Mouse (Mus musculus): ENCODE results near the gene Eps8l3.
A peak's percentile ranks its signal among the peaks of the same experiment; 100 is the strongest.
"Not testable (repeated sequence)": the region's sequence is repeated elsewhere in the genome, so short reads cannot be mapped to it uniquely, and the experiment has no call there.

Eps8l3 gene

DNA sequence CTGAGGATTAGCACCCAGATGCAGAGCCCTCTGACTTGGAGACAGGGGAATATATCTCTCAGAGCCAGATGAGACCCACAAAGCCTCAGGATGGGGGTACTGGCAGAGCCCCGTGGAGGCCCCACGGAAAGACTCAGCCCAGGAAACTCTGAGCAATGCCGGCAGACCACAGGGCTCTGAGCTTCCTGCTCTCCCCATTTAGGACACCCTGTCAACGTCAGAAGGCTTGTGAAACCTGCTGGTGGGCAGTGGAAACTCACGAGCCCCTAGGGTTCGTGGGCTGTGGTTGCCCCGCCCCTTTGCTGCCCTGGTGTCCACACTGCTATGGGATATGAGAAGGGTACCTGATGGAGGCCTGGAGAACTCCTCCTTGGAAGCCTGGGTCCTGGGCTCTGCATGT, 24.2 kb upstream of the Eps8l3 start:
- DNase-seq (ENCODE audit: low read depth, low spot score) = no peak

DNA sequence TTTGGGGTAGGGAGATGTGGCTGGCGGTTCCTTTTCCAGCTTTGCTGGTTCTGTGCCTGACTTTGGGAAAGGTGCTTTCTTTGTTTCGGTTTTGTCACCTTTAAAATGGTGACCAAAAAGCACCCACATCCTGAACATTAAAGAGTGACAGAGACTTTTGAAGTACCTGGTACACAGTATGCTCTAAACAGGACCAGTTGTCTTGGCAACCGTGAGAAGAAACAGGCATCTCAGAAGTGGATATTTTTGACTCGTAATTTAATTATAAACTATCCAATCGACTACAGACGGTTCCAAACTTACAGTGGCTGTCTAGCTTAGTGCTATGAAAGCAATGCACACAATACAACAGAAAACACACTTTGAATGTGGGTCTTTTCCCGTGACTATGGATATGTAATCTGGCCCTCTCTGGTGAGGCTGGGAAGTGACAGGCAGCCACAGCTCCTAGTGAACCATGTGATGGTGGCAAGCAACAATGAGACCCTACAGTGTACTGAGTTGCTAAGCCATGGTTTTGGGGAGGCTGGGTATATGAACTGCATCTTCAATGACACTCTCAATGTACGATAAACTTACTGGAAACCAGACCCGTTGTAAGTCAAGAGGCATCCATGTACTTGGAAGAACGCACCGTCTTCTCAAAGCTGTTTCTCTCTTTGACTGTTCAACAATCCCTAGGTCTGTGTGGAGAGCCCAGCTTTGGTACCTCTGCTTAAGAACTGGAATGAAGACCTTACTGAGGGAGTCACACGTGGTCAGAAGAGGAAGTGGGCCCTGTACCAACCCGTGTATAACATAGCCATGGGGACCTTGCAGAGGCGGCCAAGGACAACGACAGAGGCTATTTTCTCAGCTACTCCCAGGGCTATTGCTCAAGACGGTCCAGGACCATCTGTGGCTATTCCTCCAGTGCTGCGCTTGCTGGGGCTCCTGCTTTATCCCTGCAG, 23.5 kb upstream of the Eps8l3 start:
- DNase-seq (ENCODE audit: low read depth, low spot score) = peak; percentile 48

DNA sequence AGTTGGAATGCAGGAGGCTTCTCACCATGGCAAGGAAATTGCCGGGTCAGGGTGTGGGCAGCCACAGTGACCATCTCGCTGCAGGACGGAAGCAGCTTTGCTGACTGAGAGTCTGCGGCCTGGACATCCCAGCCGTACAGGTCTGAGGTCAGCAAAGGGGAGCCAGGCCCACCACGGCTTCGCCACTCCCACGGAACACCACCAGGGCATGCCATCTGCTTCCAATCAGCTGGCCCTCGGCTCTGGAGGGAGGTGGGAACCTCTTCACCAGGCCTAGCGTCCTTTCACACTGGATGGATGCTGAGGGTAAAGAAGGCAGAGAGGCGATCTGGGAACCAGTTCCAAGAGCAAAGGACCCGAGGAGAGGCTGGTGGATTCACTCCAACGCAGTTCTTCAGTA, 21.7 kb upstream of the Eps8l3 start:
- DNase-seq (ENCODE audit: low read depth, low spot score) = no peak

DNA sequence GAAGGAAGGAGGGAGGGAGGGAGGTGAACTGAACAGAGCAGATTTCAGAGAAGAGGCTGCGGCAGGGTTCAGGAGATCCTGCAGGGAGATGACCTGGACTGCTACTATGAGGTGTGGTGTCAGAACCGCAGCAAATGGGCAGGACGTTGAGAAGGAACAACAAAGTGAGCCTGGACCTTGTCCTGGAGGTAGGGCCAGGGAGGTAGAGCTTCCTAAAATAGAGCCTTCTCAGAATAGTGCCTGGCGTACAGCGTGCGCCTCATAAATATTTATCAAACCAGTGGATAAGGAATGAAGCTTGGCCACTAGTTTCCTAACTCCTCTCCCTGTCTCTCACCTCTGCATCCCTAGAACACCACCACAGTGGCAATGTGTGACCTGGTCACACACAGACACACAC, 19.4 kb upstream of the Eps8l3 start:
- no peak for DNase-seq (ENCODE audit: low read depth, low spot score)

DNA sequence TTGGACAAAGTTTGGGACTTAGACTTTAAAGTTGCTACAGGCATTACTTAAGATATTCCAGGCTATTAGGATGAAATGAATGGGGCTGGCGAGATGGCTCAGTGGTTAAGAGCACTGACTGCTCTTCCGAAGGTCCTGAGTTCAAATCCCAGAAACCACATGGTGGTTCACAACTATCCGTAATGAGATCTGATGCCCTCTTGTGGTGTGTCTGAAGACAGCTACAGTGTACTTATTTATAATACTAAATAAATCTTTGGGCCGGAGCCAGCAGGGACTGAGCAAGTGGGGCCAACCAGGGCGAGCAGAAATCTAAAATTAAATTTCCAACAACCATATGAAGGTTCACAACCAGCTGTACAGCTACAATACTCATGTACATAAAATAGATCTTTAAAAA, 15.5 kb upstream of the Eps8l3 start:
- not testable (repeated sequence) for DNase-seq (ENCODE audit: low read depth, low spot score)

DNA sequence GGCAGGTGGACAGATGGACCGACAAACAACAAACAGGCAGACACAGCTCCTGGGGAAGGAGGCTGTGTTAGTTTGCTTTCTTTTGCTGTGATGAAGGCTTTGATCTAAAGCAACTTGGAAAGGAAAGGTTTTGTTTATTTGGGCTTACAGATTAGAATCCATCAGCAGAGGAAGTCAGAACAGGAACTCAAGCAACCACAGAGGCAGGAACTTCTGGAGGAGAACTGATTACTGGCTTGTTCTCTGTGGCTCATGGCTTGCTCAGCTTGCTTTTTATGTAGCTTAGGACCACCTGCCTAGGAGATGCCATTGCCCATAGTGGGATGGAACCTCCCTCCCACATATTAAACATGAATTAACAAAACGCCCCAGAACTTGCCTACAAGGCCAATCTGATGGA, 14.6 kb upstream of the Eps8l3 start:
- no peak for DNase-seq (ENCODE audit: low read depth, low spot score)

DNA sequence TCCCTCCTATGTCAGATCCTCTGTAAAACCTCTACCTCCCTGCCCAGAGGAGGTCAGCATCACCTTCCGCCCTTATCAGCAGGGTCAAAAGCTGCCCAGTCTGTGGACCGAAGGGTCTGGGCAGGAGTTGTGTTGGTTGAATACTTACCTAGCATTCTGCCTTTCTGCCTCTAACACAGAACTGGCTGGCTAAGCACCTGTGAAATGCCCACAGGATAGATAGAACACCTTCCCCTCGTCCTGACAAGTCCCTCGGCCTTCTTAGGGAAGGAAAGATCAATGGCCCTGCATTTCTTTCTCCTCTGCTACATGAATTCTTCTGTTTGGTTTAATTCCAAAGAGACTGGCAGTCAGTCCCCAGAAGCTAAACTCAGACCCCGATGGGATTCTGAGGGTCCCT, 13.6 kb upstream of the Eps8l3 start:
- DNase-seq (ENCODE audit: low read depth, low spot score) = no peak

DNA sequence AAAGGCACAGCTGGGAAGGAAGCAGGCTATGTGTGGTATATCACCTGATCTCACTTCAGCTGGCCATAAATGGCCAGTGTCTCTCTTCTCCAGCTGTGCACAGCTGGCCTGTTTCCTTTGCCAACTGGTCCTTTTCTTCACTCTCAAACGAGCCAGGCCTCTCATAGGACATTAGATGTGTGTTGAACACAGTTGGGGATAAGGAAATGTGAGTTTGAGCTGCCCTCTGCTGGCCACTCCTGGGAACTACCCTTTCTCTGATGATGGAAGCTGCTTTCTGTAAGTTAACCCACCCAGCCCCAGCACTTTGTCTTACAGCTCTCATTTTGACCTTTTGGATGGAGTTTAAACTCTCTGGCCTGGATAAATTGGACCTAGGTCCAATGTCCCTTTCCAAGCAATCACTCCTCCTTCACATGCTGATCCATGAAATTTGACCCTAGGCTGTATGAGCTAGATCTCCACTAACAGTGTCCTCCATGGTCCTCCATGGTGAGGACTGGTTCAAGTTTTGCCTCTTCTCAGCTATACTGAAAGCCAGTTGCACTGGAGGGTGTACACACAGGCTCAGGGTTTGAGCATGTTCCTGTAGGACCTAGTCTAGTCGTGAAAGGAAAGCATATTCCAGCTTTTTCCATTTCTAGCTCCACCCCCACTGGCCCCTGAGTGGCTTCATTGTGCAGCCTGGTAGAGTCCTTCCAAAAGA, 13.0 kb upstream of the Eps8l3 start:
- peak; percentile 94 for DNase-seq (ENCODE audit: low read depth, low spot score)

DNA sequence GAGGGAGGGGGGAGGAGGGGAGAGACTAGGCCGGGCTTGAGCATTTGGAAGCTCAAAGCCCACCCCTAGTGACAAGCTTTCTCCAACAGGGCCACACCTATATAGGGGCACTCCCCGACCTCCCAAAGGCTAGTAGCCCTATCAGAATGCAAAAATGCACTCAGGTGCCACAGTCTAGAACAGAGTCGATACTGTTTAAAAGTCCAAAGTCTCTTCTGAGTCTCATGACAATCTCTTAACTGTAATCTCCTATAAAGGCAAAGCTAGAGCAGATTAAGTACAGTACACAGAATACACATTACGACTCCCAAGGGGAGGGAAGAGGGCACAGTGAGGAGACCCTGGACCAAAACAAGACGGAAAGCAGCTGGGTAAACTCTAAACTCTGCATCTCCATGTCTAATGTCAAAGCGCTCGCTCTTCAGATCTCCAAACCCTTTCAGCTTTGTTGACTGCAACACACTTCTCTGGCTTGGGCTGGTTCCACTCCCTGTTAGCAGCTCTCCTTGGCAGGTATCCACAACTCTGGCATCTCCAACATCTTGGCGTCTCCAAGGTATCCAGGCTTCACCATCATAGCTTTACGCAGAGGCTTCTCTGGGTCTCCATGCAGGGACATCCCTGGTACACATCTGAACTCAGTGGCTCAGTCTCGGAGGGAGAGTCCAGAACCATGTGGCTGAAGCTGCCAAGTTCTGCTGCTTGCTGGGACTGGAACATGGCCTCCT, 11.5 kb upstream of the Eps8l3 start:
- no peak for DNase-seq (ENCODE audit: low read depth, low spot score)

DNA sequence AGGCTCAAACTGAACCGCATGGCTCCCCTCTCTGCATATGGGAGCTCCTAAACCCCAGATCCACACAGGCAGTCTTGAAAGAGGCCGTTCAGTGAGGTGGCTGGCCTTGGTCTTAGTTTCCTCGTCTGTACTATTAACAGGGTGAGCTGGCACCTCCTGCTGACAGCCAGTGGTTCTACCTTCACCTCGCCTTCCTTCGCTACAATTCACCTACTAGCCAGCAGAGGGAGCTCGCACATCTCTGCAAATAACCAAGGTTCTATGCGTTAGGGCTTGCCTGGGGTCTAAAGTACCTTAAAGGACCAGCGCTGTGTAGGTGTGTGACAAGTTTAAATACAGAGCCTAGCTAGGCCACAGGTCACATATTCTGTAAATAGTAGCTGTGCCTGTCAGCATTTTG, 9.9 kb upstream of the Eps8l3 start:
- peak; percentile 94 for DNase-seq (ENCODE audit: low read depth, low spot score)

DNA sequence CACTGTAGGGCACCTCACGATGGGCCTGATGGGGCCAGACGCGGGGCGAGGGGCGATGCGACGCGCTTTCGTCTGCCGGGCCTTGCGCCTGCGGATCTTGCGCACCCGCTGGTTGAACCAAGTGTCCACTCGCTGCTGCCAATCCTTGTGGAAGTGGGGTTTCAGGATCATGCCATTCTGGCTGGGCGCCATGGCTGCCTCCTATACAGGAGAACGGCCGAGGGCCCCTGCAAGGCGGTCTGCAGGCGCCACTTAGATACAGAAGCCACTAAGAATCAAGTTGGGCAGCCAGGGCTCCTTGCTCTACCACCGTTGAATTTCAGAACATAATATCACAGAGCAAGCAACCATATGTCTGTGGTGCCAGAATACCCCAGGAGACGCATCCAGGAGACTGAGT, 8.6 kb upstream of the Eps8l3 start:
- DNase-seq (ENCODE audit: low read depth, low spot score) = no peak

DNA sequence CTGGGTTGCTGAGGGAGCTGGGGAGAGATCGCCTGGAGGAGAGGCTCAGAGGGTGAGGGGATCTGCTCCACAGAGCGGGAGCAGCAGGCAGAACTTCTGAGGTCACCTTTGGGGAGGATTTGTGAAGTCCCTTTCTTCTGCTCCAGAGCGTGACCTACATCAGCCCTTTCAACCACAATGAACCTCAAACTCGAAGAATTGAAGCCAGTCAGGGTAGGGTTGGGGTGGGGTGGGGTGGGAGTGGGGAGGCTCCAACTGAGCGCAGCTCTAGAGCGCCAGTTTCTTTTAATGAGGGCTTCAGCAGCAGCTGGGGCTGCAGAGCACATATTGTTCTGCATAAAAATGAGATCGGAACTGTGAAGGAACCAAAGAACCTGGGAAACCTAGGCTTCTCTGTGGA, 7.9 kb upstream of the Eps8l3 start:
- peak; percentile 70 for DNase-seq (ENCODE audit: low read depth, low spot score)

DNA sequence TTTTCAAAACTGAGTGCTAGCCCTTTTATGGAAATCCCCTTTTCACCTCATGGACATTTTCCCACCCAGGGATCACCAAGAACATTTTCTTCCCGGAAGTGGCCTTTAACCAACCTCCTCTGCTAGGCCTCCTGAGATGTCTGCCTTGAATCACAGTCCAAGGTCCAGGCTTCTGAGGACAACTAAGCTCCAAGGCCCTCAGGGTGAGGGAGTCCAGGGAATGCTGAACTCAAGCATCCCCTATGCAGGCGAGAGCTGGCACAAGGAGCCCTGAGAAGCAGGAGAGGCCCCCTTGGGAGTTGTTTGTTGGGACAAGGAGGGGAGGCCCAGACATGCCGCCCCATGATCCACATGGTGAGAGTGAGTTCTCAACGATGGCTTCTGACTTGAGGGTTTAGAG, 7.1 kb upstream of the Eps8l3 start:
- DNase-seq (ENCODE audit: low read depth, low spot score) = no peak

DNA sequence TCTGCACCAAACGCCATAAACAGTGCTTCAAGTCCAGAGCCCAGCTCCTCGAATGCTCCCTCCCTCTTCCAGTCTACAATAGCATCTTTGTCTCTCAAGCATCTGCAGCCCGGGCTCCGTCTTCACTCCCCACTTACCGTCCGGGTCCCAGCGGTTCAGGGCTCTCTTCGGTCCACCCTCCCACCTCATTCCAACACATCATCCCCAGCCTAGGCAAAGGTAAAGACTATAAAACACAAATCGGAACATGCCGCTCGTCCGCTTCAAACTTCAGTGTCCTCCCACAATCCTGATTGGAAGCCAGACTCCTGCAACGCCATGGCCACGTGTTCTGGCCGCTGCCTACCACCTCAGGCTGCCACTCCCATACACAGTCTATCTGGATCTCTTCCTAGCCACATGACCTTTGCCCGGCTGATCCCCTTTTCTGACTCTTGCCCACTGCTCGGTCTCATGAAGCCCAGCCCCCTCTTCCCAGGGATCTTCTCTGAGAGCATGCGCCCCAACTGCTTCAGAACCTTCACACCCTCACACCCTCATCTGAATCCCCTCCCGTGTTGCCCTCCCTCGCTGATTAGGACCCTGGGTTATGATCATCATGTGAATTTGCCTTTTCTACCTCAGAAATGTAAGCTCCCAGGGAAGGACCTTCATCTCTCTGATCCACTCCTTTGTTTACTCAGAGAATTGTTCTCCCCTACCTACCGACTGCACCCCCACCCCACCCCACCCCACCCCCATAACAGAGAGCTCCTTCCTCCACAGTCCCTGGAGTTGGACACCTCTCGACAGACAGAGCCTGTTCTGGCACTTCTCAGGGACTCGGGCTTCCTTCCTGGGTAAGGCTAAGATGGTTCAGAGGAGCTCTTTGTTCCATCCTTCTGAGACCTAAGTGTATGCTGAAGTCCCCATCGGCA, 3.4 kb upstream of the Eps8l3 start:
- DNase-seq (ENCODE audit: low read depth, low spot score) = peak; percentile 52

DNA sequence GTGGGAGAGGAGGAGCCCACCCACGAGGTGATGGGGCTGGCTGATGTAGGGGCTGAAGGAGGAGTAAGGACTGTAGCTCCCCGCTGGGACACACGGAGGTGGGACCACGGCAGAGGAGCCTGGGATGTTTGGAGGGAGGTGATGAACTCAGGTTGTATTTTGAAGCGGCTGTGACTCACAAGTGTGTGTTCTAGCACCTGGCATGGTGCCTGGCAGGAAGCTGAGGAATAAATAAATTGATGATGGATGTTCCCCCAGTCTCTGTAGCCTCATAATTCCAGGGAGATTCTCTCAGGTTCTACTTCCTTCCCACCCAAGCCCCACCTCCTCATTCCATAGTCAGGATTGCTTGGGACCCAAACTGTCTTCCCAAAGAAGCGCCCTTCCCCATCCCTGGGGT, 1.8 kb upstream of the Eps8l3 start:
- peak; percentile 43 for DNase-seq (ENCODE audit: low read depth, low spot score)

DNA sequence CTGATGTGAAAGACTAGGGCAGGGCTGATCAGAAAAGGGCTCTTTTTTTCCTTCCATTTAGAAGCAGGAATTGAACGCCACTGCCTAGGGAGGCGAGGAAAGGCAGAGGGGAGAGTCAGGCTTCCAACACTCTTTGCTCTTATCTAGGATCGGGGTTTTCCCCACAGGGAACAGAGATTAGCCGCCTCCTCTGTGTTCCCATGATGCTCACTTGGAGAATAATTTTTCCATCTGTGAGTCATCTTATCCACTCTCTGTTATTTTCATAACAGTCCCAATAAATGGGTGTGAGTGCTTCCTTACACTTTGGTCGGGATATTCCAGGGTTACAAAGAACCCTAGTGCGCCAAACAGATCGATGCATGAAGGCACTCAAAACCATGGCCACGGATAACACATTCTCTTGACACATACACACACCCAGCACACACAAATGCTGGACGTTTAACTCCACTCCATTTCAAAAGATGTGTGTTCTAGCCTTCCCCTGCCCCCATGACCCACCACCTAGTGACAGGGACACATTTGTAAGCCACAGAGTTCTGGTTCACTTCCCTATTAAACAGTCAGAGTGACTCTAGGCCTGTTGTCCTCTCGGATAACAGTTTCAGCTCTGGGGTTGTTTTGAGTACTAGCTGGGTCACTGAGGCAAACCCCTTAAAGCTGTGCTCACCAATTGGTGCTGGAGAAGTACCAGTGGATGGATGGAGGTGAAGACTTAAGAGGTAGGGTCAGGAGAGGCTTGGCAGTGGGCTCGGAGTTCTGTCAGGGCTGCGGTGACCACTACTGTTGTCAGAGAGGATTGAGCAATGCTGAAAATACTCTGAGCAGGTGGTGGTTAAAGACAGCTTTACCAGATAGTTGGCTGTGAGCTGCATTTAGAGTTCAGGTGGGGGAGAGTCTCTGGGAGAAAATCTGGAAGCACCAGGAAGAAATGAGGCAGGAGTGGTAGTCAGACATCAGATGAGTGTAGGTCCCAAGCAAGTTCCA, 1.0 kb downstream of the Eps8l3 start:
- peak; percentile 45 for DNase-seq (ENCODE audit: low read depth, low spot score)

DNA sequence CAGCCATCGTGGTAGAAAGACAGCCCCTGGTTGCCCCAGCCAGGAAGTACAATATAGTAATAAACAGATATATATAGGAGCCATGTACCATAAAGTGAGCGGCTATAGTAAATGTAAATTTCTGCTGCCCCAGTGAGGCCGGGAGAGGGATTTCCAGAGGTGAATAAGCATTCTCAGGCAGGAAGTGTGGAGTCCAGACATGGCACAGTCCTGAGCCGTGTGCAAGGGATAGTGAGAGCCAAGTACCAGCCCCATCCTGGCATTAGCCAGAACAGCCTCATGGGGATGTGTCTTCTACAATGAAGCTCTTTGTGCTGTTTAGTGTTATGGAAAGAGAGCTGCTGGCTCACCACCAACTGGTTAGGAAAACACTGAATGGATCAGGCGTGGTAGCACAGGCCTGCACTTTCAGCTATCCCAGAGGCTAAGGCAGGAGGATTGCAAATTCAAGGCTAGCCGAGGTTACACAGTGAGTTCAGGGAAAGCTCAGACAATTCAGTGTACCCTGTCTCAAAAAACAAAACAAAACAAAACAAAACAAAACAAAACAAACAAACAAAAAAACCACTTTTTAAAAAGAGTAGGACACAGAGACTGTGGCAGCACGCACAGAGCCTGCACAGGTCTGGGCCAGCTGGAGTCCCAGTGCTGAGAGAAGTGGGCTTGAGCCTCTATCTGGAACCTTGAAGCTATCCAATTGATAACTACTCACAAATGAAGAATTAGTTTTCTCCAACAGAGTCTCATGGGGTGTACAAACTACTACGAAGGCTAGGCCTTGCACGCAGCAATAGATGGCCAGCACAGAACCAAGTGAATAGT, 10.9 kb downstream of the Eps8l3 start:
- DNase-seq (ENCODE audit: low read depth, low spot score) = peak; percentile 95

DNA sequence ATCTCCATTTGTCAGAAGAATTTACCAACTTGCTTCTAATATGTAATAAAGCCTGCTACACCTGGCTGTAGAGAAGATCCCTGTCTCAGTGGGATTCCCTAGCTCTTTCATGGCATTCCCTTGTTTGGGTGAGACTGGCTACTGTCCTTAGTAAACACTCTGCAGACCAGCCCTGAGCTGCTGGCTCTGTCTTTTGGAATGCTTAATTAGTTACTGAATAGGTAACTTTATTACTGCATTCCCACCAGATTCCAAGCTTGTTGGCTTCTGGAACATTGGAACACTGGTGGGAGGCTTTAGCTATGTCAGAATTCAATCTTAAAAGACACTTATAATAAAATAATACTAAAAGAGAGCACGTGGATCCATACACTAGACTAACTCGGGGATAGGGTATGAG, 12.2 kb downstream of the Eps8l3 start:
- not testable (repeated sequence) for DNase-seq (ENCODE audit: low read depth, low spot score)

DNA sequence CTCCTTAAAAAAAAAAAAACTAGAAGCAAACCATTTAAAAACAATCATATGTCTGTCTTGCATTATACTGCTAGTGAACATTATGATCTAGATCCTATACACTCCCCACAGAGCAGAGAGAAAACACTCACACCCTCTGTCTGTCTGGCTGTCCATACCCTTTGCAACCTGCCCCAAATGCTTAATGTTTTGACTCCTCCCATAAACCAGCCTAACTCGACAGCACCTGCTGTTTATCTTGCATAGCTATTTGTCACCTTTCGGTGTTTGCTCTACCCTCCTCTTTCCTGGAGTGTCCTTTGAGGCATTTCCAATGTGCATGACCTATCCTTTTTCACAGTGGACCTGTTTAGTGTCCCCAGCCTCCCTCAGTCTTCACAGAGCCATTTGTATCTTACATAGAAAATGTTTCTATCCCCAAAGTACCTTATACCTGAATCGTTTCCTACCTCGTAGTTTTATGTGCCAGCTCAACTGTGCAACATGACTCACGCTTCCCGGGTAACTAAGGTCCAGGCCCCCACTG, 18.2 kb downstream of the Eps8l3 start:
- DNase-seq (ENCODE audit: low read depth, low spot score) = no peak
